Mouse (Mus musculus): ENCODE data around the gene Fcgr4.

Fcgr4 gene

GRCm38 (mm10) chr1:171050774-171051173, 32.1 kb downstream of the Fcgr4 start:
- in situ Hi-C loops (cut with MboI, MseI): loop anchor here in 1 of 2 experiments (25.0 kb wide), 2 partner anchors 1088 to 1462 kb away; partner anchors contain the start of genes Cfap45, Hsd17b7 and Tagln2

- in situ Hi-C loops (cut with MboI, MseI): loop anchor here in 1 of 2 experiments (25.0 kb wide), 2 partner anchors 1091 to 1459 kb away; partner anchors contain the start of genes Cfap45, Hsd17b7 and Tagln2
Observed at GRCm38 (mm10) chr1:171053305-171053704, 34.6 kb downstream of the Fcgr4 start.

- in situ Hi-C loops (cut with MboI, MseI): loop anchor here in 1 of 2 experiments (25.0 kb wide), 2 partner anchors 1095 to 1455 kb away; partner anchors contain the start of genes Cfap45, Hsd17b7 and Tagln2
Observed at GRCm38 (mm10) chr1:171057253-171057652, 38.5 kb downstream of the Fcgr4 start.

- in situ Hi-C loops (cut with MboI, MseI): loop anchor here in 1 of 2 experiments (25.0 kb wide), 2 partner anchors 1097 to 1453 kb away; partner anchors contain the start of genes Cfap45, Hsd17b7 and Tagln2
Observed at GRCm38 (mm10) chr1:171059203-171059602, 40.5 kb downstream of the Fcgr4 start.

GRCm38 (mm10) chr1:171060392-171060791, 41.7 kb downstream of the Fcgr4 start:
- in situ Hi-C loops (cut with MboI, MseI): loop anchor here in 1 of 2 experiments (25.0 kb wide), 2 partner anchors 1098 to 1452 kb away; partner anchors contain the start of genes Cfap45, Hsd17b7 and Tagln2

GRCm38 (mm10) chr1:171061566-171061965, 42.8 kb downstream of the Fcgr4 start:
- in situ Hi-C loops (cut with MboI, MseI): loop anchor here in 1 of 2 experiments (25.0 kb wide), 2 partner anchors 1099 to 1451 kb away; partner anchors contain the start of genes Cfap45, Hsd17b7 and Tagln2

GRCm38 (mm10) chr1:171063569-171064490, 45.1 kb downstream of the Fcgr4 start:
- in situ Hi-C loops (cut with MboI, MseI): loop anchor here in 1 of 2 experiments (25.0 kb wide), 2 partner anchors 1102 to 1448 kb away; partner anchors contain the start of genes Cfap45, Hsd17b7 and Tagln2

GRCm38 (mm10) chr1:171064491-171065242, 45.9 kb downstream of the Fcgr4 start, which contains the start of gene Fcgr3:
Gene Fcgr3 (minus strand): TSS chr1:171064935.
- in situ Hi-C loops (cut with MboI, MseI): loop anchor here in 1 of 2 experiments (5.0 to 25.0 kb wide), 3 partner anchors 38 to 1448 kb away; partner anchors contain the start of genes Cfap45, Hsd17b7 and Tagln2

- in situ Hi-C loops (cut with MboI, MseI): loop anchor here in 1 of 2 experiments (5.0 to 25.0 kb wide), 3 partner anchors 37 to 1447 kb away; partner anchors contain the start of genes Cfap45, Hsd17b7 and Tagln2
Observed at GRCm38 (mm10) chr1:171065243-171065587, 46.5 kb downstream of the Fcgr4 start.

- in situ Hi-C loops (cut with MboI, MseI): loop anchor here in 1 of 2 experiments (5.0 to 25.0 kb wide), 3 partner anchors 37 to 1447 kb away; partner anchors contain the start of genes Cfap45, Hsd17b7 and Tagln2
Observed at GRCm38 (mm10) chr1:171065768-171066167, 47.0 kb downstream of the Fcgr4 start.

- in situ Hi-C loops (cut with MboI, MseI): loop anchor here in 1 of 2 experiments (5.0 to 25.0 kb wide), 3 partner anchors 36 to 1446 kb away; partner anchors contain the start of genes Cfap45, Hsd17b7 and Tagln2
Observed at GRCm38 (mm10) chr1:171066583-171066982, 47.9 kb downstream of the Fcgr4 start.

- in situ Hi-C loops (cut with MboI, MseI): loop anchor here in 1 of 2 experiments (5.0 to 25.0 kb wide), 3 partner anchors 34 to 1444 kb away; partner anchors contain the start of genes Cfap45, Hsd17b7 and Tagln2
Observed at GRCm38 (mm10) chr1:171067928-171068327, 49.2 kb downstream of the Fcgr4 start.

GRCm38 (mm10) chr1:171069508-171069907, 50.8 kb downstream of the Fcgr4 start:
- in situ Hi-C loops (cut with MboI, MseI): loop anchor here in 1 of 2 experiments (5.0 to 25.0 kb wide), 3 partner anchors 33 to 1443 kb away; partner anchors contain the start of genes Cfap45, Hsd17b7 and Tagln2

GRCm38 (mm10) chr1:171070879-171071278, 52.2 kb downstream of the Fcgr4 start:
- in situ Hi-C loops (cut with MboI, MseI): loop anchor here in 1 of 2 experiments (25.0 kb wide), 2 partner anchors 1109 to 1441 kb away; partner anchors contain the start of genes Cfap45, Hsd17b7 and Tagln2

- in situ Hi-C loops (cut with MboI, MseI): loop anchor here in 1 of 2 experiments (25.0 kb wide), 2 partner anchors 1109 to 1441 kb away; partner anchors contain the start of genes Cfap45, Hsd17b7 and Tagln2
Observed at GRCm38 (mm10) chr1:171071726-171072125, 53.0 kb downstream of the Fcgr4 start.

- in situ Hi-C loops (cut with MboI, MseI): loop anchor here in 1 of 2 experiments (25.0 kb wide), 2 partner anchors 1110 to 1440 kb away; partner anchors contain the start of genes Cfap45, Hsd17b7 and Tagln2
Observed at GRCm38 (mm10) chr1:171072217-171072616, 53.5 kb downstream of the Fcgr4 start.

- in situ Hi-C loops (cut with MboI, MseI): loop anchor here in 1 of 2 experiments (25.0 kb wide), 2 partner anchors 1112 to 1438 kb away; partner anchors contain the start of genes Cfap45, Hsd17b7 and Tagln2
Observed at GRCm38 (mm10) chr1:171074283-171074682, 55.6 kb downstream of the Fcgr4 start.

GRCm38 (mm10) chr1:171076176-171076575, 57.5 kb downstream of the Fcgr4 start:
- in situ Hi-C loops (cut with MboI, MseI): loop anchor here (5.0 kb wide), 2 partner anchors 34 to 174 kb away; no protein-coding TSS in a partner anchor

GRCm38 (mm10) chr1:171077192-171077591, 58.5 kb downstream of the Fcgr4 start:
- in situ Hi-C loops (cut with MboI, MseI): loop anchor here (5.0 kb wide), 2 partner anchors 35 to 175 kb away; no protein-coding TSS in a partner anchor

GRCm38 (mm10) chr1:171077955-171078354, 59.2 kb downstream of the Fcgr4 start:
- in situ Hi-C loops (cut with MboI, MseI): loop anchor here (5.0 kb wide), 2 partner anchors 36 to 176 kb away; no protein-coding TSS in a partner anchor

Data from T-helper 17 cell (primary cell).